Mouse (Mus musculus): ENCODE measurements around the gene Cdcp1.

Gene Cdcp1

GRCm38 (mm10) chr9:123150241-123151020 lies 65.4 kb downstream of the Cdcp1 start, which contains the start of gene Clec3b:
TSS of gene Clec3b (plus strand) at chr9:123150946.
- DNase-seq: no peak

GRCm38 (mm10) chr9:123148430-123148829 lies 67.4 kb downstream of the Cdcp1 start:
- no peak for DNase-seq

GRCm38 (mm10) chr9:123139887-123140614 lies 75.8 kb downstream of the Cdcp1 start:
- no peak for DNase-seq

GRCm38 (mm10) chr9:123138891-123139474 lies 76.9 kb downstream of the Cdcp1 start:
- no peak for DNase-seq

- no peak for DNase-seq
Observed at GRCm38 (mm10) chr9:123136953-123137682, 78.7 kb downstream of the Cdcp1 start.

- no peak for DNase-seq
Observed at GRCm38 (mm10) chr9:123132994-123133393, 82.8 kb downstream of the Cdcp1 start.

- no peak for DNase-seq
Observed at GRCm38 (mm10) chr9:123127663-123128062, 88.2 kb downstream of the Cdcp1 start.

GRCm38 (mm10) chr9:123124413-123124981 lies 91.3 kb downstream of the Cdcp1 start:
- no peak for DNase-seq

GRCm38 (mm10) chr9:123123571-123124412 lies 92.0 kb downstream of the Cdcp1 start:
- DNase-seq: no peak

GRCm38 (mm10) chr9:123123017-123123416 lies 92.8 kb downstream of the Cdcp1 start:
- DNase-seq: no peak
